8 mouse cellular contexts compared by ENCODE assay signal in the genomic region with DNA sequence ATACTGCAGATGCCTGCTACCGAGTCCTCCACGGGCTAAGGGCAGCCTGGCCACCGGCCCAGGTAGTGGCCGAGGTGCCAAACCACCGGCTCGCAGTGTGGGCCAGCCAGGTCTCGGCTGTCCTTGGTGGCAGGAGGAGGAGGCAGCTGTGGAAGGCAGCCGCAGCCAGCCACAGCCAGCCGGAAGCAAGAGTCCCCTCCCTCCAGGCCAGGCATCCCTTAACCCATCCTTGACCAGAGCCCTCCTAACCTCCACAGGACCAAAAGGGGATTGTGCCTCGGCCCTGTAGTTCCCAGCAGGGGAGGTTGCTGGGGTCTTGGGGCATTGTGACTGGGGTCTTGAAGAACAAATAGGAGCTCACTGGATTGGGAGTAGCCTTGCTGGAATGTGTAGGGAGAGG. TPM values are rescaled to one million over a fixed set of nuclear protein-coding genes. Genes with fewer than 3 reads are reported as not detected.
DNase-seq lines count a peak whose midpoint lies in the region; ATAC-seq and TF ChIP-seq lines count a peak whose summit lies in the region.

No protein-coding gene starts in this region.

- TF ChIP-seq EP300 in heart, postnatal 0 days (IDR thresholded peaks at IDR 0.05; ENCODE audit: low read depth): no peak

- H3K36me3 ChIP-seq in embryonic facial prominence, embryonic 12.5 days: peaks cover 38% of the 10 kb centered on the region
- H3K36me3 ChIP-seq in heart, postnatal 0 days (replicated peaks; ENCODE audit: control insufficient read depth, insufficient read depth, low read length): peaks cover 39% of the 10 kb centered on the region
- H3K36me3 ChIP-seq in midbrain, embryonic 10.5 days: peaks cover 63% of the 10 kb centered on the region

- 5% methylated on average over 10 of the region's 10 CpGs for WGBS in embryonic facial prominence, embryonic 12.5 days
- WGBS in heart, postnatal 0 days: 2% methylated on average over 10 of the region's 10 CpGs
- 1% methylated on average over 10 of the region's 10 CpGs for WGBS in midbrain, embryonic 10.5 days

- TF ChIP-seq CTCF in heart, postnatal 0 days (IDR thresholded peaks at IDR 0.05; ENCODE audit: low read depth): no peak

- H3K4me1 ChIP-seq in embryonic facial prominence, embryonic 12.5 days: peaks cover 70% of the 10 kb centered on the region
- H3K4me1 ChIP-seq in heart, postnatal 0 days (ENCODE audit: control insufficient read depth, insufficient read depth): peaks cover 33% of the 10 kb centered on the region
- H3K4me1 ChIP-seq in midbrain, embryonic 10.5 days: peaks cover 89% of the 10 kb centered on the region

- H3K4me3 ChIP-seq in embryonic facial prominence, embryonic 12.5 days: peak overlapping the region; percentile 16
- 0 out of 2 replicates have a peak overlapping the region, but pooled peaks have one; percentile 2 for H3K4me3 ChIP-seq in heart, postnatal 0 days (ENCODE audit: low read depth, low read length)
- H3K4me3 ChIP-seq in midbrain, embryonic 10.5 days: peak overlapping the region; percentile 49

- no peaks in the 10 kb centered on the region for H3K9me3 ChIP-seq in embryonic facial prominence, embryonic 12.5 days
- H3K9me3 ChIP-seq in heart, postnatal 0 days (replicated peaks; ENCODE audit: control insufficient read depth, low read length): no peaks in the 10 kb centered on the region
- H3K9me3 ChIP-seq in midbrain, embryonic 10.5 days (replicated peaks): no peaks in the 10 kb centered on the region

- no peak for ATAC-seq in embryonic facial prominence, embryonic 12.5 days (ENCODE audit: insufficient number of reproducible peaks, insufficient read depth, low FRiP score, low TSS enrichment)
- ATAC-seq in heart, postnatal 0 days (ENCODE audit: insufficient read depth, low read depth): peak; percentile 25

- peak overlapping the region; percentile 37; the same call in 1 of the 2 replicates for H3K9ac ChIP-seq in embryonic facial prominence, embryonic 12.5 days
- H3K9ac ChIP-seq in heart, postnatal 0 days (replicated peaks; ENCODE audit: low read depth, low read length): no peak overlapping the region

- H3K27ac ChIP-seq in embryonic facial prominence, embryonic 12.5 days: peak overlapping the region; percentile 72
- H3K27ac ChIP-seq in heart, postnatal 0 days (ENCODE audit: low read depth): peak overlapping the region; percentile 47
- H3K27ac ChIP-seq in midbrain, embryonic 10.5 days (replicated peaks): peak overlapping the region; percentile 80

- no peaks in the 10 kb centered on the region for H3K27me3 ChIP-seq in embryonic facial prominence, embryonic 12.5 days
- H3K27me3 ChIP-seq in heart, postnatal 0 days (ENCODE audit: control insufficient read depth, insufficient read depth, low read length): no peaks in the 10 kb centered on the region
- H3K27me3 ChIP-seq in midbrain, embryonic 10.5 days (ENCODE audit: low read depth, poor library complexity, severe bottlenecking): peaks cover 77% of the 10 kb centered on the region

- H3K4me2 ChIP-seq in embryonic facial prominence, embryonic 12.5 days (replicated peaks): peak overlapping the region; percentile 42
- peak overlapping the region; percentile 35 for H3K4me2 ChIP-seq in heart, postnatal 0 days (ENCODE audit: low read depth, low read length)

- peak; percentile 83 to 85 for DNase-seq in cerebellum, postnatal 10 days
- no peak for DNase-seq in cerebellum, adult 8-10 months
- DNase-seq in heart, postnatal 0 days (ENCODE audit: low spot score): peak; percentile 53
- DNase-seq in kidney, postnatal 14 days: peak; percentile 81
- DNase-seq in midbrain, embryonic 10.5 days (ENCODE audit: low spot score): peak; percentile 67
- DNase-seq in urinary bladder, postnatal 10 days (ENCODE audit: low spot score): no peak
- no peak for DNase-seq in B cell, adult 2 months

RNA-seq across cellular contexts. Expression of a gene that starts 4.9 kb away (rescaled TPM):
- polyA plus RNA-seq in embryonic facial prominence, embryonic 12.5 days (2016; fragmentation: Nextera tagmentation; extraction: Ambion mirVana): 523 and 554 TPM in 2 replicates
- total RNA-seq in heart, postnatal 0 days (2014; rRNA removed; ENCODE audit: low replicate concordance): 851 and 870 TPM in 2 replicates
- 765 and 767 TPM in 2 replicates for polyA plus RNA-seq in heart, postnatal 0 days (2015; fragmentation: Nextera tagmentation; extraction: Ambion mirVana)
- polyA plus RNA-seq in midbrain, embryonic 10.5 days (2016; fragmentation: Nextera tagmentation; extraction: Ambion mirVana): 334 and 467 TPM in 2 replicates

RNA-seq across cellular contexts. Expression of a gene that starts 10.1 kb away (rescaled TPM):
- 59.2 and 71.1 TPM in 2 replicates for polyA plus RNA-seq in embryonic facial prominence, embryonic 12.5 days (2016; fragmentation: Nextera tagmentation; extraction: Ambion mirVana)
- total RNA-seq in heart, postnatal 0 days (2014; rRNA removed; ENCODE audit: low replicate concordance): 6.8 and 10.4 TPM in 2 replicates
- polyA plus RNA-seq in heart, postnatal 0 days (2015; fragmentation: Nextera tagmentation; extraction: Ambion mirVana): 11.1 and 11.9 TPM in 2 replicates
- 9.7 and 13.5 TPM in 2 replicates for polyA plus RNA-seq in midbrain, embryonic 10.5 days (2016; fragmentation: Nextera tagmentation; extraction: Ambion mirVana)

RNA-seq across cellular contexts. Expression of a gene that starts 19.2 kb away (rescaled TPM):
- 82.7 and 83.5 TPM in 2 replicates for polyA plus RNA-seq in embryonic facial prominence, embryonic 12.5 days (2016; fragmentation: Nextera tagmentation; extraction: Ambion mirVana)
- total RNA-seq in heart, postnatal 0 days (2014; rRNA removed; ENCODE audit: low replicate concordance): 68.2 and 83.9 TPM in 2 replicates
- polyA plus RNA-seq in heart, postnatal 0 days (2015; fragmentation: Nextera tagmentation; extraction: Ambion mirVana): 50.1 and 52.4 TPM in 2 replicates
- 70.7 and 73.7 TPM in 2 replicates for polyA plus RNA-seq in midbrain, embryonic 10.5 days (2016; fragmentation: Nextera tagmentation; extraction: Ambion mirVana)

RNA-seq across cellular contexts. Expression of a gene that starts 36.7 kb away (rescaled TPM):
- polyA plus RNA-seq in embryonic facial prominence, embryonic 12.5 days (2016; fragmentation: Nextera tagmentation; extraction: Ambion mirVana): 14.4 and 16.2 TPM in 2 replicates
- 18.6 and 41.4 TPM in 2 replicates for total RNA-seq in heart, postnatal 0 days (2014; rRNA removed; ENCODE audit: low replicate concordance)
- polyA plus RNA-seq in heart, postnatal 0 days (2015; fragmentation: Nextera tagmentation; extraction: Ambion mirVana): 19.3 and 23.1 TPM in 2 replicates
- 6.0 and 8.8 TPM in 2 replicates for polyA plus RNA-seq in midbrain, embryonic 10.5 days (2016; fragmentation: Nextera tagmentation; extraction: Ambion mirVana)

RNA-seq across cellular contexts. Expression of a gene that starts 40.2 kb away (rescaled TPM):
- polyA plus RNA-seq in embryonic facial prominence, embryonic 12.5 days (2016; fragmentation: Nextera tagmentation; extraction: Ambion mirVana): 0.86 and 0.97 TPM in 2 replicates
- 0.35 TPM in 1 of 2 replicates, not detected in the other for total RNA-seq in heart, postnatal 0 days (2014; rRNA removed; ENCODE audit: low replicate concordance)
- polyA plus RNA-seq in heart, postnatal 0 days (2015; fragmentation: Nextera tagmentation; extraction: Ambion mirVana): 0.59 and 0.63 TPM in 2 replicates
- 0.53 and 0.85 TPM in 2 replicates for polyA plus RNA-seq in midbrain, embryonic 10.5 days (2016; fragmentation: Nextera tagmentation; extraction: Ambion mirVana)

Comparison
In these comparisons a context has a peak if more than half of its experiments do, and no peak if none do; other contexts are left out.
1. DNase-seq: peak in cerebellum, postnatal 10 days (2 of 2), heart, postnatal 0 days (single experiment), kidney, postnatal 14 days (single experiment) and midbrain, embryonic 10.5 days (single experiment); none in cerebellum, adult 8-10 months (single experiment), urinary bladder, postnatal 10 days (single experiment) and B cell, adult 2 months (0 of 2).
2. Peak in every context shown above with its lines, with median percentiles within 50 percentile points of each other: H3K27ac ChIP-seq and H3K4me3 ChIP-seq.